Mouse (Mus musculus) cerebellum, adult 9-10 months (tissue): ENCODE measurements around the gene Krt33b.

Source experiments
- DNase-seq: peaks from one replicate; pipeline ENCODE4 v3.0.0; 2022

Krt33b gene

GRCm38 (mm10) chr11:99990571-99990970 is 39.1 kb downstream of the Krt33b start:
- DNase-seq = no peak

DNA sequence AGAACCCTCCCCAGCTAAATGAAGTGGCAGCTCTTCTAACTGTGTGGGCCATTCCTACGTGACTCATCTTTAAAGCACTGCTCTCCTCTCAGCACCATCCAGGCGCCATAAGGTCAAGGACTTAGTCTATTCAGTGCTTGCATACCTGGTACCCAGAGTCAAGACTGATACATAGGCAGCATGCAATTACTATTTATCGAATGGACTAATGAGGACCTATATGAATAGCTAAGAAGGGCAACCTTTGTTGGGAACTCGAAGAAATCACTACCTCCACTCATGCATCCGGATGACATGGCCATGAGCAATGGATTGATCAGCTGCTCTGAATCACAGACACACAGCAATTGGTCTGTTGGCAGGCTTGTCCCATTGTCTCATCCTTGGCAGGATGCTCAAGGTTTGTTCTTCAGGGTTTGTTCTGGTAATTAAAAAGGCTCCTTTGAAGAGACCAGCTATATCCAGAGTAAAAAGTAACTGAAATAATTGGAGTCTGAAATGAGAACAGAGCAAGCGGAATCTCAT is 39.7 kb downstream of the Krt33b start:
- peak; percentile 26 for DNase-seq

GRCm38 (mm10) chr11:99988530-99988929 is 41.1 kb downstream of the Krt33b start:
- no peak for DNase-seq

DNA sequence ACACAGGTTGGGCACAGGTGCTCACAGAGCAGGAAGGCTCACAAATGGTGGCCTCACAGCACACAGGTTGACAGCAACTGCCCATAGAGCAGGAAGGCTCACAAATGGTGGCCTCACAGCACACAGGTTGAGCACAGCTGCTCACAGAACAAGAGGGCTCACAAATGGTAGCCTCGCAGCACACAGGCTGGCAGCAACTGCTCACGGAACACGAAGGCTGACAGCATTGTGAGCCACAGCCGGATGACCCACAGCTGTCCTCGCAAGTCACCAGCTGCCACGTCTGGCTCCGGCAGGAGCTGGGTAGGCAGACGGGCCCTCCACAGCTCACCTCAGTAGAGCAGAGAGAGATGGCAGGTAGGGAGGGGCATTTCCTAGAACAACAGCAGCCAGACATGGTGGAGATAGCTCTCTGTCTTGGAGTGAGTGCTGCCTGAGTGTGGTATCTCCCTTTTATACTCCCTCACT is 43.5 kb downstream of the Krt33b start, which contains the start of gene Krtap16-1:
TSS of gene Krtap16-1 (minus strand) at position 418 of the 468 bp plus-strand sequence.
- no peak for DNase-seq

DNA sequence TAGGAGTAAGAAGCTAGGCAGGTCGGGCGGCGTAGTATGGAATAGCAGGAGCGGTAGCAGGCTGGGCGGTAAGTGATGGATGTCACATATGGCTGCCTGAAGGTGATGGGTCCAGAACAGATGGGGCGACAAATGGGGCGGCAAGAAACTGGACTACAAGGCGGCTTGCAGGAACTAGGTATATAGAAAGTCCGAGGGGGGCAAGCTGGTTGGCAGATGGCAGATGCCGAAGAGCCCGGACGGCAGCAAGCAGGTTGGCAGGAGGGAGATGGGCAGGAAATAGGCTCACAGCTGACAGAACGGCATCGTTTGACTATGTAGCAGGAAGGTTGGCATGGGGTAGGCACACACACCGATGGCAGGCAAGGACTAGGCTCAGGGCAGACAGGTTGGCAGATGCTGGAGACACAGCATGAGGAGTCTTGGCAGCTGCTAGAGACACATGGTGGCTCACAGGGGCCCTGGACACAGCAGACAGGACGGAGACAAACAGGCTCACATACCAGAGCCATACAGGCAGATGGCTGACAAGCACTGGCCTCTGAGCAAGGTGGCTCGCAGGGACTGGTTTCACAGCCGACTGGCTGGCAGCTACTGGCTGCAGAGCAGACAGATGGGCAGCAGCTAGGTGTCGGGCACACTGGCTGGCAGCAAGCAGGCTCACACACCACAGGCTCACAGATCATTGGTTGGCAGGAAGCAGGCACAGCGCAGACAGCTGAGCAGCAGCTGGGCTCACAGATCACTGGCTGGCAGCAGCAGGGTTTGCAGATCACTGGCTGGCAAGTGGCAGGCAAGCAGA is 44.2 kb downstream of the Krt33b start:
- peak; percentile 95 for DNase-seq

- DNase-seq = no peak
Measured at GRCm38 (mm10) chr11:99983442-99983841, 46.2 kb downstream of the Krt33b start.

GRCm38 (mm10) chr11:99982731-99983130 is 46.9 kb downstream of the Krt33b start:
- no peak for DNase-seq

DNA sequence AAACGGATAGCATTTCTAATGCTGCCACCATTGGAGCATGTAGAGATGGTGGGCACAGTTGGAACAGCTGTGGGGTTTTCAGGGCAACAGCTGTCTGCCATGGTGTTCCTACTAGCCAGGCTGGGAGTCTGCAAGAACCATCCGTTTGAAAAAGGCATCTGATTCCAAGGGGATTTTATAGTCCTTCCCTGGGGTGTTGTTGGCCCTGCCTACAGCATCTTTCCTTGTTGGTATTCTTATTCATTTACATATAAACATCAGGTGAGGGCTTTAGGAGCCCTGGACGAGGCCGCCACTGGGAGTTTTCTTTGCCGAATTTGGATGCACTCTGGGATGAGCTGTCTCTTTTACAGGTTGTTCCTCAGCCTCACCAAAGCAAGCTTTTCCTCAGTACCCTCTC is 50.7 kb downstream of the Krt33b start, which contains the start of gene Krtap29-1:
TSS of gene Krtap29-1 (minus strand) at position 101 of the 400 bp plus-strand sequence.
- DNase-seq = no peak
